Mouse (Mus musculus) monocyte, adult 5-6 weeks (primary cell): Measurements from ENCODE around the gene Cyp2f2. TPM values are rescaled to one million over a fixed set of nuclear protein-coding genes. Genes with fewer than 3 reads are reported as not detected.
A peak's percentile ranks its signal among the peaks of the same experiment; 100 is the strongest.

Experiments used
- ATAC-seq: fragments of 153-309, 156-312 bp; replicated peaks from 2 replicates; pipeline ENCODE4 v1.8.0; 2017; ENCODE audit warnings: mild to moderate bottlenecking; ENCODE audit not compliant: low TSS enrichment, insufficient number of reproducible peaks, severe bottlenecking, poor library complexity, low FRiP score
- total RNA-seq: library from RNA; stranded (forward); fragments of 200-1000, 200-491, 200-594 nt; gene quantifications from 3 replicates; pipeline ENCODE4 v1.2.3, GENCODE M21; 2017

Gene Cyp2f2
- total RNA-seq, 1 experiment from 2014 or later: not detected

- no peak for ATAC-seq
These were observed 14.0 kb downstream of the Cyp2f2 start for GRCm38 (mm10) chr7:27133757-27134156.

GRCm38 (mm10) chr7:27136410-27136996, 16.8 kb downstream of the Cyp2f2 start:
- ATAC-seq: no peak

GRCm38 (mm10) chr7:27153205-27153764, 33.6 kb downstream of the Cyp2f2 start, which contains the start of gene Cyp2t4:
Gene Cyp2t4, plus strand, starts transcription at chr7:27153714.
- ATAC-seq: no peak; the same call in 1 of the 2 replicates

GRCm38 (mm10) chr7:27156005-27156404, 36.3 kb downstream of the Cyp2f2 start:
- ATAC-seq: no peak

GRCm38 (mm10) chr7:27158171-27158570, 38.5 kb downstream of the Cyp2f2 start:
- no peak for ATAC-seq

- no peak for ATAC-seq
These were observed 39.5 kb downstream of the Cyp2f2 start for GRCm38 (mm10) chr7:27159256-27159655.

GRCm38 (mm10) chr7:27159882-27160281, 40.2 kb downstream of the Cyp2f2 start:
- ATAC-seq: peak; percentile 62

- no peak for ATAC-seq
These were observed 41.2 kb downstream of the Cyp2f2 start for GRCm38 (mm10) chr7:27160921-27161320.

- ATAC-seq: no peak
These were observed 42.0 kb downstream of the Cyp2f2 start for GRCm38 (mm10) chr7:27161744-27162143.

GRCm38 (mm10) chr7:27162780-27163449, 43.2 kb downstream of the Cyp2f2 start:
- no peak for ATAC-seq

GRCm38 (mm10) chr7:27163450-27163805, 43.7 kb downstream of the Cyp2f2 start:
- ATAC-seq: no peak

GRCm38 (mm10) chr7:27164112-27164947, 44.6 kb downstream of the Cyp2f2 start:
- no peak for ATAC-seq

GRCm38 (mm10) chr7:27165007-27165655, 45.4 kb downstream of the Cyp2f2 start:
- no peak for ATAC-seq

GRCm38 (mm10) chr7:27165696-27166095, 46.0 kb downstream of the Cyp2f2 start:
- ATAC-seq: no peak

GRCm38 (mm10) chr7:27166229-27166613, 46.5 kb downstream of the Cyp2f2 start:
- peak; percentile 32 for ATAC-seq

GRCm38 (mm10) chr7:27166614-27167474, 47.1 kb downstream of the Cyp2f2 start, which contains the start of gene Egln2:
Gene Egln2, minus strand, starts transcription at chr7:27166802.
- ATAC-seq: peak; percentile 64

- no peak for ATAC-seq
These were observed 47.9 kb downstream of the Cyp2f2 start for GRCm38 (mm10) chr7:27167475-27168094.

GRCm38 (mm10) chr7:27168371-27168770, 48.7 kb downstream of the Cyp2f2 start:
- ATAC-seq: no peak
